Mouse (Mus musculus) limb, embryonic 12.5 days (tissue): Measurements from ENCODE around the gene Dll4. TPM values are rescaled to one million over a fixed set of nuclear protein-coding genes. Genes with fewer than 3 reads are reported as not detected.

Experiments used
- ATAC-seq: fragments of 200-750 bp; cut with Nextera tagmentation; 2 replicates; pipeline ENCODE4 v1.8.0; 2017; ENCODE audit warnings: low read depth, moderate TSS enrichment; ENCODE audit not compliant: insufficient number of reproducible peaks, insufficient read depth, low FRiP score, low TSS enrichment
- H3K27ac ChIP-seq: fragments of 300-500 bp; sonication (generic); 2 replicates; pipeline ENCODE4 v1.5.1; 2016; ENCODE audit warnings: mild to moderate bottlenecking, moderate library complexity
- H3K27me3 ChIP-seq: fragments of 300-500 bp; sonication (generic); 2 replicates; pipeline ENCODE4 v1.6.1; 2016; ENCODE audit warnings: mild to moderate bottlenecking, moderate library complexity
- H3K36me3 ChIP-seq: fragments of 300-500 bp; sonication (generic); 2 replicates; pipeline ENCODE4 v1.6.1; 2016; ENCODE audit warnings: mild to moderate bottlenecking, moderate library complexity
- H3K4me1 ChIP-seq: fragments of 300-500 bp; sonication (generic); replicated peaks from 2 replicates; pipeline ENCODE4 v1.6.1; 2016
- H3K4me2 ChIP-seq: fragments of 300-500 bp; sonication (generic); 2 replicates; pipeline ENCODE4 v1.6.1; 2016; ENCODE audit warnings: mild to moderate bottlenecking, moderate library complexity
- H3K4me3 ChIP-seq: fragments of 300-500 bp; sonication (generic); replicated peaks from 2 replicates; pipeline ENCODE4 v1.5.1; 2016; ENCODE audit warnings: mild to moderate bottlenecking
- H3K9ac ChIP-seq: fragments of 300-500 bp; sonication (generic); replicated peaks from 2 replicates; pipeline ENCODE4 v1.6.1; 2016; ENCODE audit warnings: mild to moderate bottlenecking, moderate library complexity
- H3K9me3 ChIP-seq: fragments of 300-500 bp; sonication (generic); 2 replicates; pipeline ENCODE4 v1.6.1; 2016; ENCODE audit warnings: mild to moderate bottlenecking, moderate library complexity
- WGBS: fragments of 180-500 bp; shearing (Covaris S2); methylation state at CpG from one replicate; pipeline ENCODE4 v1.1.7; 2016; 5-methylcytosine and 5-hydroxymethylcytosine counted together
- polyA plus RNA-seq: library from polyadenylated mRNA; unstranded; fragments of >200 nt; fragmentation: Nextera tagmentation; extraction: Ambion mirVana; gene quantifications from 2 replicates; pipeline ENCODE4 v1.2.1, GENCODE M21; 2016

The Dll4 gene
- polyA plus RNA-seq, 1 experiment from 2014 or later: 5.3 TPM

- no peak overlapping the region for H3K4me3 ChIP-seq
- H3K27me3 ChIP-seq: 0 out of 2 replicates have a peak, but pooled peaks cover 3% of the 10 kb centered on the region
- H3K9me3 ChIP-seq: no peaks in the 10 kb centered on the region
- no peak overlapping the region for H3K27ac ChIP-seq
- ATAC-seq: no peak; the same call in 1 of the 2 replicates
- peaks cover 38% of the 10 kb centered on the region for H3K4me1 ChIP-seq
- no peak overlapping the region for H3K4me2 ChIP-seq
- H3K9ac ChIP-seq: no peak overlapping the region
- 31% methylated on average over 2 of the region's 2 CpGs for WGBS
- H3K36me3 ChIP-seq: no peaks in the 10 kb centered on the region
Measured at GRCm38 (mm10) chr2:119312380-119312958, 13.1 kb upstream of the Dll4 start.

- H3K4me2 ChIP-seq: no peak overlapping the region; the same call in 1 of the 2 replicates
- no peak overlapping the region for H3K4me3 ChIP-seq
- H3K27ac ChIP-seq: 0 out of 2 replicates have a peak overlapping the region, but pooled peaks have one; percentile 8
- H3K9ac ChIP-seq: no peak overlapping the region
- 0 out of 2 replicates have a peak, but pooled peaks cover 3% of the 10 kb centered on the region for H3K27me3 ChIP-seq
- H3K9me3 ChIP-seq: no peaks in the 10 kb centered on the region
- no peak; the same call in 1 of the 2 replicates for ATAC-seq
- no peaks in the 10 kb centered on the region for H3K36me3 ChIP-seq
- H3K4me1 ChIP-seq: peaks cover 38% of the 10 kb centered on the region
- WGBS: 18% methylated on average over 10 of the region's 10 CpGs
Measured at GRCm38 (mm10) chr2:119313780-119314479, 11.7 kb upstream of the Dll4 start.

- ATAC-seq: no peak
- Histone ChIP-seq H3K9me3 (no peaks in the 10 kb centered on the region), H3K4me2 (no peak overlapping the region), H3K27me3 (peaks cover 9% of the 10 kb centered on the region), H3K36me3 (no peaks in the 10 kb centered on the region), H3K27ac (0 out of 2 replicates have a peak overlapping the region, but pooled peaks have one; percentile 45), H3K9ac (no peak overlapping the region), H3K4me3 (no peak overlapping the region), H3K4me1 (peaks cover 38% of the 10 kb centered on the region)
- WGBS: 82% methylated on average over 12 of the region's 12 CpGs
Measured at GRCm38 (mm10) chr2:119314742-119315310, 10.8 kb upstream of the Dll4 start.

GRCm38 (mm10) chr2:119318043-119318710 is 7.4 kb upstream of the Dll4 start:
- no peak overlapping the region for H3K9ac ChIP-seq
- peaks cover 42% of the 10 kb centered on the region for H3K27me3 ChIP-seq
- H3K9me3 ChIP-seq: no peaks in the 10 kb centered on the region
- WGBS: 68% methylated on average over 3 of the region's 3 CpGs
- no peaks in the 10 kb centered on the region for H3K36me3 ChIP-seq
- H3K4me1 ChIP-seq: peaks cover 29% of the 10 kb centered on the region
- ATAC-seq: no peak
- H3K4me3 ChIP-seq: no peak overlapping the region
- no peak overlapping the region for H3K4me2 ChIP-seq
- H3K27ac ChIP-seq: no peak overlapping the region

GRCm38 (mm10) chr2:119320571-119320970 is 5.0 kb upstream of the Dll4 start:
- peaks cover 63% of the 10 kb centered on the region for H3K27me3 ChIP-seq
- H3K4me2 ChIP-seq: no peak overlapping the region
- H3K9me3 ChIP-seq: no peaks in the 10 kb centered on the region
- no peak overlapping the region for H3K4me3 ChIP-seq
- no peak for ATAC-seq
- peaks cover 32% of the 10 kb centered on the region for H3K4me1 ChIP-seq
- H3K9ac ChIP-seq: no peak overlapping the region
- WGBS: 68% methylated on average over 8 of the region's 8 CpGs
- H3K36me3 ChIP-seq: no peaks in the 10 kb centered on the region
- no peak overlapping the region for H3K27ac ChIP-seq

- Histone ChIP-seq H3K9ac (peak overlapping the region; percentile 53), H3K4me3 (peak overlapping the region; percentile 41), H3K27me3 (peaks cover 77% of the 10 kb centered on the region), H3K9me3 (no peaks in the 10 kb centered on the region), H3K27ac (no peak overlapping the region), H3K36me3 (no peaks in the 10 kb centered on the region), H3K4me1 (peaks cover 46% of the 10 kb centered on the region), H3K4me2 (peak overlapping the region; percentile 71)
- no peak for ATAC-seq
- 2% methylated on average over 48 of the region's 48 CpGs for WGBS
Measured at GRCm38 (mm10) chr2:119321771-119322586, 3.6 kb upstream of the Dll4 start.

GRCm38 (mm10) chr2:119322587-119323300 is 2.8 kb upstream of the Dll4 start:
- peak overlapping the region; percentile 41 for H3K4me3 ChIP-seq

GRCm38 (mm10) chr2:119323866-119324575 is 1.6 kb upstream of the Dll4 start:
- Histone ChIP-seq H3K9ac (no peak overlapping the region), H3K4me2 (peak overlapping the region; percentile 82), H3K36me3 (no peaks in the 10 kb centered on the region), H3K4me3 (peak overlapping the region; percentile 51), H3K27me3 (peaks cover 97% of the 10 kb centered on the region), H3K4me1 (peaks cover 55% of the 10 kb centered on the region), H3K27ac (no peak overlapping the region), H3K9me3 (no peaks in the 10 kb centered on the region)
- ATAC-seq: no peak
- 3% methylated on average over 30 of the region's 32 CpGs for WGBS

More at GRCm38 (mm10) chr2:119322587-119323300, 2.8 kb upstream of the Dll4 start:
- peaks cover 84% of the 10 kb centered on the region for H3K27me3 ChIP-seq
- H3K4me2 ChIP-seq: peak overlapping the region; percentile 71
- 4% methylated on average over 39 of the region's 39 CpGs for WGBS
- H3K36me3 ChIP-seq: no peaks in the 10 kb centered on the region
- peak overlapping the region; percentile 53 for H3K9ac ChIP-seq
- H3K9me3 ChIP-seq: no peaks in the 10 kb centered on the region
- H3K4me1 ChIP-seq: peaks cover 54% of the 10 kb centered on the region
- no peak; the same call in 1 of the 2 replicates for ATAC-seq
- H3K27ac ChIP-seq: no peak overlapping the region

- Histone ChIP-seq H3K4me3 (peak overlapping the region; percentile 51), H3K36me3 (no peaks in the 10 kb centered on the region), H3K27ac (no peak overlapping the region), H3K27me3 (peaks cover 98% of the 10 kb centered on the region), H3K9ac (no peak overlapping the region), H3K4me2 (peak overlapping the region; percentile 82), H3K4me1 (peaks cover 55% of the 10 kb centered on the region), H3K9me3 (no peaks in the 10 kb centered on the region)
- WGBS: under 1% methylated on average over 32 of the region's 32 CpGs
- ATAC-seq: no peak
Measured at GRCm38 (mm10) chr2:119324576-119325318, 837 bp upstream of the Dll4 start.
